Mouse (Mus musculus) right cerebral cortex, postnatal 25 days (tissue): ENCODE results near the gene Rasa3.
A peak's percentile ranks its signal among the peaks of the same experiment; 100 is the strongest.

Experiments used
- DNase-seq: peaks from one replicate; pipeline ENCODE4 v3.0.0; 2022

Rasa3 gene

GRCm38 (mm10) chr8:13647591-13647990, 29.8 kb downstream of the Rasa3 start:
- no peak for DNase-seq

DNA sequence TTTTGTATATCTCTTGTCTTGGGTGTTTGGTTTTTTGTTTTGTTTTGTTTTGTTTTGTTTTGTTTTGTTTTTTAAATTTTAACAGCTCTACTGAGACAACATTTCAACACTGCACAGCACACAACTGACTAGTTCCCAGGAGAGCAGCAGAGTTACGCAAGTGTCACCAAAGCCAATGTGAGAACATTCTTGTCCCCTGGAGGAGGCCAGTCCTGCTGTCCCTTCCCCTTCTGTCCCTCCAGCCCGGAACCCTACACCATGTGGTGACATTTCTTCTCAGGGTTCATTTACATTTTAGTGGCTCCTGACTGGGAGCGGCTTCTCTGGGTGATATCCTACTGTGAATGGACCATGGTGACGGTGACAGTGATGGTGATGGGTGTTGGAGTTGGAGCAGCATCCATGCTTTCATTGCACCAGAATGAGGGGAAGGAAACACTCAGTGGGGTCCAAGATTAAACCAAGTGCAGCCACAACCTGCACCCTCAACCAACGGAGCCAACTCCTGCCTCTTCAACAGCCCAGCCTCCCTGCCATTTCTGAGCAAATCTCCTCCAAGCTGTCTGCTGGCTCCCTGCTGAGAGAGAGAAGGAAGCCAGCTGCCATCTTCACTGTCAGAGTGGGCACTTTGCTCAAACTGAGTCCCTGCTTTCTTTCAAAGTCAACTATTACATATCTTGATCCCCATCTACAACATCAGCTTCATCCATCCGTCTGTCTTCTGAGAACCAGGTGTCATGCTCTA, 32.3 kb downstream of the Rasa3 start:
- DNase-seq = peak; percentile 29

DNA sequence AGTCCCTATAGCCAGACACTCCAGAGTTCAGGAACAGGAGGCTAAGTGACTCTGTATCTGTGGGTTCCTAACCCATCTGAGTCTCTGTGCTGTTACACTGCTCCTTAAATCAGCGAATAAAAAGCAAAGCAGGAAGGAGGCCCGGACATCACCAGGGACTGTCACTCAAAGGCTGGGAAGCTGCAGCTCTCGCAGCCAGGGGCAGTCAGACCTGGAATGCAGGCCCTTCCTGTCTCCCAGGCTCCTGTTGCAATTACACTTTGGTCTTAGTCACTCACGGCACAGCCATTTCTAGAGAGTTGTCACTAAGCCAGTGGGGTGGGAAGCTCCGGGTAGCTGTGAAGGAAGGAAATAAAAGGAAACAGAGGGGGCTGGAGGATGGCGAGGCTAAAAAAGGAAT, 33.2 kb downstream of the Rasa3 start:
- DNase-seq = peak; percentile 69

DNA sequence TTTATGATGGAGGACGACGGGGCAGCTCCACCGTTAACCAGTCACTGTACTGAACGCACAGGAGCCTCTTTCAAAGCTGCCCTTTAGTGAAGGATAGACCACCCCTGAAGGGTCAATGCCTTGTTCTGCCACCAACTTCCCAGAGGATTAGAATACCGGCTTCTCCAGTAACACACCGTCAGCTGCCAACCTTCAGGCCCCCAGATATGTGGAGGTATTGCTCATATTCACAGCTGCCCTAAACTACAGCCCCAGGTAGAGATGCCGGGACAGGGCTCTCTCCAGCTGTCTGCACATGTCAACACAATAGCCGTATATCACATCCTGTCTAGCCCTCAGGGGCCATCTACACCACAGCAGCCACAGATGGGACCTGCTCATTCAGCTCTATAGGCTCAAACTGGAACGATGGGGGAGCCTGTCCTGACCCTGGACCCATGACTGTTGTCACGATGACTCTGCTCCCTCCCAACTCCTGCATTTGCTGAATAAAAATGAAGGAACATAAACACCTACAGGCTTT, 34.7 kb downstream of the Rasa3 start:
- no peak for DNase-seq

- peak; percentile 36 for DNase-seq
Observed at GRCm38 (mm10) chr8:13641206-13641605, 36.2 kb downstream of the Rasa3 start.

DNA sequence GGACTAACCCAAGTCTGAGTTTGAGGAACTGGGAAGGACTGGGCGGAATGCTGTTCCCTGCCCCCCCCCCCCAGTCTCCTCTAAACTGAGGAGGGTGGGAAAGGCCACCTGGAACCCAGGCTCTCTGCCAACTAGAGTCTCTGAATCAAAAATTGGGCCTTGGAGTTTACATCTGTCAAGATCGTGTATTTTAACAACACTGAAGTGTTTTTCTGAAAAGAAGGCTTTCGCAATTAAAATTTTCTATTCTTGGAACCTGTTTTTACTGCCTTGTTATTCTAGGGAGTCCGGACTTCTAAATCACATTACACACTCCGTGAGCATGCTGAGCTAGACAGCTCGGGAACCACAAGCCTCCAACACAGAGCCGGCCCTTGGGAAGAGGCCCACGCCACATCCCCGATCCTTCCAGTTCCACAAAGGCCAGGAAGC, 36.9 kb downstream of the Rasa3 start:
- DNase-seq = peak; percentile 48

DNA sequence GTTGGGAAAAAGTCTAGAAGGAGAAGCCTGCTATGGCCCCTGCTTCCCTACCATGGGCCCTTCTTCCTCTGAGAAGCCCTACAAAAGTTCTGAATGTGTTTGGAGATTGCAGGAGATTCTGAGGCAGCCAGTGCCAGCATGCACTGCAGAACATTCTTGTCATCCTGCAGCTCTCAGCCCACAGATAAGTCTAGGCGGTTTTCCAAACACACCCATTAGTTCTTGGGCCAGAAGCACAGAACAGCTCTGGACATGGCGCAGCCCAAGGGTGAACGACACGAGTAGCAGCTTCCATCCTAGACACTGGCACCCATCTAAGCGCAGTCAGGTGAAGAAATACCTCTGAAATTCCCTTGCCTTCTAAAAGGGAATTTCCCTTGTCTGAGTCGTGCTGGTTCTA, 44.3 kb downstream of the Rasa3 start:
- no peak for DNase-seq

- no peak for DNase-seq
Observed at GRCm38 (mm10) chr8:13632309-13632708, 45.1 kb downstream of the Rasa3 start.

DNA sequence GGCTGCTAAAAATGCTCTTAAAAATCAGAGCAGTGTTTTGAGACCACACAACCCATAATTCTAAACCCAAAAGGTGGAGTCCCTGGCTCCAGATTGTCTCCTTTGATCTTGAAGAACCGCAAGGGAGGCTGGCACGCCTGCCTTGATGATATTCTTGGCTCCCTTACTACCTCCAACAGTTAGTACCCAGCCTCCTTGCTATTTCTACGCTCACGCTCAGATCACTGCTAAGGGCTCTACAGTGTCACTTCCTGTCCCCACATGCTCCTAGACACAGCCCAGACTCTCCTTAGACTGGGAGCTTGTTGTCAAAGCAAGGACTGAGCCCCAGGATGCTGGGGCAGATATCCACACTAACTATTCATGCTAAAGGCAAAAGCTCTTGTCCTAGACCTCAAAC, 46.6 kb downstream of the Rasa3 start:
- DNase-seq = no peak

DNA sequence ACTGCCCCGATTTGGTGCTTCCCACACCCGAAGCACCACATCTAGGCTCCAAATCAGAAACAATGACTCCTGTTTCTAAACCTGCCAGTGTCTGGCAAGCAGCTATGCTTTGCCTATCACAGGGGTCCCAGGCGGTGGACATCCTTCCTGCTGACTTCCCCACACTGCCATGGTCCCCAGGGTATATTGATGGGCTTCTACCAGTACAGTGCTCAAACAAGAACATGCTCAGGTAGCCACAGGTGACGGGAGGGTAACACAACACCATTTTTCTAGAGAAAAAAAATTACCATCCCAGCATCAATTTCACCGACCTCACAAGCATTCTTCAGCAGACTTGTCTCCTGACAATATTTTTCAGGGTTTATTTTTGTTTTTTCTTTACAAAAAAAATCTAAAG, 47.2 kb downstream of the Rasa3 start:
- DNase-seq = no peak

DNA sequence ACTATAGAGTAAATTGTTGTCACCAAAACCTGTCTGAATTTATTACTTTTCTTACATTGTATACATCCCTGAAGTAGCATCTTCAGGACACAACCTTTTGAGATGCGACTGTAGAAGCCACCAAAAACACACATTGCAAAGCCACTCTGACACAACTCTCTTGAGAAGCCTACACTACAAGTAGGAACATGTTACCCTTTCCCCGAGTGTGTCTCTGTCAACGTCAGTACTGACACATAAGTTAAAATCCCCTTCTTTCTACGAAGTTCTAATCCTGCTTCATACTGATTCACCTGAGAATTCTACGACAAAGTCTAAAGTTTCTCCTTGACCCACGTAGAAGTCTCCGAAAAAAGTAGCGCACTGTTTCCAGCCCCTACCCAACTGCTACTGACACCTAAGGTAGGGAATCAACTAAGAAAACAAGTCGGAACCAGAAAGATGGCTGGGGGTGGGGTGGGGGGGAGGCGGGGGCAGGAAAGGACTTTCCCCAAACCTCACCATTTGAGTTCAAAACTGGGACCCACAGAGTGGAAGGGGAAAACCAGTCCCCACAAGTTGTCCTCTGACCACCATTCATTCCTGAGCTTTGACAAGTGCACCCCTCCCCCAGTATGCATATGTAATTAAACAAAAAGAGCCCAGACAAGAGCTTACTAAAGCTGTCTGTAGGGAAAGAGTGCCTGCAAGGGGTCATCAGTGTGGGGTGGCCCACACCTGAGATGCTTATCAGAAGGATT, 47.9 kb downstream of the Rasa3 start:
- DNase-seq = no peak

DNA sequence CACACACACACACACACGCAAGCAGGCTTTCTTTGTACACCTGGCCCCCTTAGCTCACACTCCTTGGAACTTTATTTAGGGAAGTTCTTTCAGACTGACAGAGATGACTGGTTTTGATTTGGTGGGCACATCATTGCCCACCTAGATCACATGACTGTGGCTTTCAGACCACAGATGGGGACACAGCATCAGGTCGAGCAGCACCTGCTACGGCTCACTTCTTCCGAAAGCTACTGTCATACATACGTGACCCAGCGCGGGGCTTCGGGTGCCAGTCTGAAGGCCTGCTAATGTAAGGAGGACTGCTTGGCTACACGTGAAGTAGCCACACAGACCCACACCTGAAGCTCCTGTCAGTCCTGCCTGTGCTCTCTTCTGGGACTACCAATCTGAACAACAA, 49.3 kb downstream of the Rasa3 start:
- DNase-seq = no peak

DNA sequence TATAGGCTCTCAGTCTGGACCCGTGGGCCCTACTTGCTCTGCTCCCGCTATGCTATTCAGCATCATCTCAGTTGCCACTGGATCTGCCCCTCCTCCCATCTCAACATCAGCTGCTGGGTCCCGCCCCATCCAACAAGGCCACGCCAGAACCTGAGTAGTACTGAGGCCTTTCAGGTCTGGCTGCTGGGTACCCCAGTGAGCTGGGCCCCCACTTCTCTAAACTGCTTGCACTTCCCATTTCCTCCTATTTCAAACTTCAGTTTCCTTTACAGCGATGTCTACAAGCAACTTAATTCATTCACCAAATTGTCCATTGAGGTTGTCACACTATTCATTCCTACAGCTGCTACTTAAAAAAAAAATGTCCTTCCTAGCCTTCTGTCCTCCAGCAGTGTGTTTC, 49.8 kb downstream of the Rasa3 start:
- DNase-seq = no peak

GRCm38 (mm10) chr8:13626114-13626513, 51.3 kb downstream of the Rasa3 start:
- DNase-seq = no peak

- DNase-seq = no peak
Observed at GRCm38 (mm10) chr8:13625281-13625970, 52.0 kb downstream of the Rasa3 start.

- peak; percentile 77 for DNase-seq
Observed at GRCm38 (mm10) chr8:13624863-13625262, 52.5 kb downstream of the Rasa3 start.

DNA sequence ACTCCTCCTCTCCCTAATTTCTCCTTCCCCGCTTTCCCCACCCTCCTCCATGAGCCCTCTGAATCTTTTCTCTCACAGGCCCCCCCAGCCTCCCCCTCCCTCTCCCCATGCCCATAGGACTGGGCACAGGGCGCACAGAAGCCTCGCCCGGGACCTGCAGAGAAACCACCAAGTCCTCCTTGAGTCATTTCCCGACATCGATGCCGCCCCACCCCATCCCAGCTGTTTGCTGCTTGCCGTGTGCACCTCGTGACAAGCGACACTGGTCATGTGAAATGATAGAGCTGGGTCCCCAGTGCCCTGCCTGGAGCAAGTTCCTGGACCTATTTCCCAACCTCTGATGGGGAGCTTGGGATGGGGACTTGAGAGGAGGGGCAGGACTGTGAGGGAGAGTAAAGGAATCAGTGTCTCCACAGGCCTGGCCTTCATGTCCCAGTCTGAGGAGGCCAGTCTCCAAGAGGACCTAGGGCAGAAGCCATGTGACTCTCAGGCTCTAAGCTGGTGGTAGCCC, 53.4 kb downstream of the Rasa3 start:
- DNase-seq = no peak

DNA sequence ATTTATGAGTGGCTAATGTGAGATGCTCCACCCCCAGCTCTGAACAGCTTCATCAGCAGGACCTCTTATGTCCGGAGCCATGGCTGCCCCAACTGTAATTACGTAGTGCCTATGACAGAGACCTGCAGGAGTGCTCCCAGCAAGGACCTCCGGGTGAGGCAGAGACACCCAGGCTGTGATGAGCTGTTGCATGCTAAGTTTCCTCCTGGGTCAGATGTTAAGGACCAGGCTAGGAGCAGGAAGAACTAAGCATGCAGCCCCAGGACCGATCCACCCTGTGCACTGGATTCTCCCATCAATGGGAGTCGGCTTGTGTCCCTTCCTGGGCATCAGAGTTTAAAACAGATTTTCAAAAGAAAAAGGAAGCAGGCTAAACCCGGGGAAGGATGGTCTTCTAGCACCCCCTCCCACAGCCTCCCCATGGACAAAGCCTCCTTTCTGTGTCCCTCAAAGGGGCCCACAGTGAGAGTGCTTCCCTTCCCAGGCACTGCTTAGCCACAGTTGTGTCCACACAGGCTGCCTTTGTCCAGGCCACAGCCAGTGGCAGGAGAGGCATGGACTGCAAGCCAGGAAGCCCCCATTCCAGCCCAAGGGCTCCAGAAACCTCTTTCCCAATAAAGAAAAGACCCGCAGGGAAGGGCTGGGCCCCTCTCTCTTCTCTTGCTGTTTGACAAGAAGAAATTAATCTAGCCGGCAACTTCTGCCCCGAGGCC, 54.2 kb downstream of the Rasa3 start:
- DNase-seq = no peak

DNA sequence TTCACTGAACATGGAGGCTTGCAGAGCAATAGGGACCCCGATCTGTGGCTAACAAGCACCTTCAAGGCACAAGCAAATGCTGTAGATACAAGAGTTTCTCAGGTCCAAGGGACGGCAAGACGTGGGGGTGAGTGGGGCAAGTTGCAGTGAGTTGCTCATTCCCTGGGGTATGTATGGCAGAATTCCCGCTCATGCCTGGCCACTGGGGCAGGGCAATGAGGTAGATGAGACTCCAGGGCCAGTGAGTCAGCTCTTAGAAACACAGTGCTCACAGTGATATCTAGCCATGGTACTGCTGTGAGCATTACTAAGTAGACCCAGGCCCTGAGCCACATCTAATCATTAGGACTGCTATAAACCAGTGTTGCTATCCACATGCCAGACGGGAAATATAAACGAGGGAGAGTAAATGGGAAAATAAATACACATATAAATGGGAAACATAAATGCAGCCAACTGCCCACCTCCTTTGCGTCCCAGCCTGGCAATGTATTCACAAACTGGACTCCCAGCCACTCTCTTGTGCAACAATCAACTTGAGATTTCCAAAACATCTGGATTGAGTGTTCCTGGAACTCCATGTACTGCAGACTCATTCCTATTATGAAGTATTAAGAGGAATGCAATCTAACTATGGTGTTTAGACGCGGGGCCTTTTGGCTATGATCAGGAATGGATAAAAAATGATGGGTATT, 57.0 kb downstream of the Rasa3 start:
- no peak for DNase-seq

DNA sequence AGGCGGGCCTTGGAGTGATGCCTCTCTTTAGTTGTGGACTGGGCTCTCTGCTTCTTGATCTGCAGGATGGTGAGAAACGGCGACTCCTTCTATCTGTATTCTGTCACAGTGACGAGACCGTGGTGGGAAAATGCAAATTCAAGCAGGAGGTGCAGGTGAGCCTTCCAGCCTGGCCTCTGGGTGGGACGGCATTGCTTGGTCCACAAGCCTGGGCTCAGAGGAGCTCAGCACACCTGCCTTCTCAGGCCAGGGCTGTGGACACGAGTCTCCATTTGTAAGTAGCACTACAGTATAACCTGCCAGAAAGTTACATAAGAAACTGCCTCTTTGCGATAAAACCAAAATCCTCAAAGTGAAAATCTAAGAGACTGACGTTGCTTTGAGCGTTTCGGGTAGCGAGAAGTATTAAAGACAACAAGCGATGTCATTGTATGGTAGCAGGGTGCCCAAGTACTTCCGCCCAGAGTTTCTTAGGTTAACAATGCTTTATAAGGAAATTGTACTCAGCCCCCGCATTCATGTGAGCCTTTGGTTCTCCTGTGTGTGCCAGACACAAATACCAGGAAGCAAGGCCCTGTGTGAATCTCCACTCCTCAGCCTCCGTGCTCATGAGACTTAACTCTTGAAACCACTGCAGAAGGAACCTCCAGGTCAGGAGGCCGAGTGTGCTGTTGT, 60.4 kb downstream of the Rasa3 start:
- peak; percentile 38 for DNase-seq

DNA sequence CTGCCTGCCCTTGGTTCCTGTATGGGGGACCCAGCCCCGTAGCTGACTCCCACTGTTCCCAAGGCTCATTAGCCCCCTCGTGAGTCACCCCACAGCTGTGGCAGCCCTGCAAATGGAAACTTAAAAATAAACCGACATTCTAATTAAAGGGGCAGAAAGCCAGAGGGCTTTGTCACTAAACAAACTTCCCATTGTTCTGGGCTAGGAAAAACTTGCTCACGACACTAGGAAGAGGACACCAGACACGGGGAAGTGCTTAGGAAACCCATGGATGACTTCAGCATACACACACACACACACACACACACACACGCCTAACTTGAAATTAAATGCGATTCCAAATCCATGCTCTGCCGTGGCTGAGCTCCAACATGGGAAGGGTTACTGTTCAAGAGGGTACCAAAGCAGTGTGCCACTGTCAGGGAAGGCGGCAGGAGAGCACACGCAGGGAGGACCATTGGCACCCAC, 62.4 kb downstream of the Rasa3 start:
- no peak for DNase-seq
